Mouse (Mus musculus) liver, postnatal 0 days (tissue): ENCODE results near the gene Ntng1. TPM values are rescaled to one million over a fixed set of nuclear protein-coding genes. Genes with fewer than 3 reads are reported as not detected.

Experiments
- ATAC-seq: fragments of 200-750 bp; cut with Nextera tagmentation; 2 replicates; pipeline ENCODE4 v1.8.0; 2017; ENCODE audit warnings: mild to moderate bottlenecking, moderate library complexity
- DNase-seq: peaks from one replicate; pipeline ENCODE4 v3.0.0-alpha.2; 2016
- H3K27ac ChIP-seq: fragments of 300-500 bp; sonication (generic); 2 replicates; pipeline ENCODE4 v1.5.1; 2014; ENCODE audit warnings: antibody characterized with exemption, moderate library complexity, mild to moderate bottlenecking, low read depth
- H3K27me3 ChIP-seq: fragments of 300-500 bp; sonication (generic); 2 replicates; pipeline ENCODE4 v1.6.1; 2014; ENCODE audit warnings: low read length, control low read depth, mixed read lengths; ENCODE audit not compliant: insufficient read depth
- H3K36me3 ChIP-seq: fragments of 300-500 bp; sonication (generic); replicated peaks from 2 replicates; pipeline ENCODE4 v1.6.1; 2014; ENCODE audit warnings: mild to moderate bottlenecking, control low read depth, low read length, moderate library complexity, mixed read lengths; ENCODE audit not compliant: insufficient read depth
- H3K4me1 ChIP-seq: fragments of 300-500 bp; sonication (generic); 2 replicates; pipeline ENCODE4 v1.6.1; 2014; ENCODE audit warnings: antibody characterized with exemption, mild to moderate bottlenecking, control low read depth; ENCODE audit not compliant: insufficient read depth
- H3K4me2 ChIP-seq: fragments of 300-500 bp; sonication (generic); 2 replicates; pipeline ENCODE4 v1.6.1; 2014; ENCODE audit warnings: low read depth, mild to moderate bottlenecking, low read length, moderate library complexity, mixed read lengths
- H3K4me3 ChIP-seq: fragments of 300-500 bp; sonication (generic); 2 replicates; pipeline ENCODE4 v1.5.1; 2014; ENCODE audit warnings: low read depth, low read length
- H3K9ac ChIP-seq: fragments of 300-500 bp; sonication (generic); replicated peaks from 2 replicates; pipeline ENCODE4 v1.6.1; 2014; ENCODE audit warnings: mild to moderate bottlenecking, moderate library complexity
- H3K9me3 ChIP-seq: fragments of 300-500 bp; sonication (generic); 2 replicates; pipeline ENCODE4 v1.6.1; 2016; ENCODE audit warnings: mild to moderate bottlenecking, control low read depth, low read length, mixed read lengths
- CTCF ChIP-seq: sonication (generic); IDR thresholded peaks from 2 replicates; pipeline ENCODE4 v1.5.1; 2016; ENCODE audit warnings: antibody characterized with exemption, low read depth
- EP300 ChIP-seq: IDR thresholded peaks from 2 replicates; pipeline ENCODE4 v1.6.1; 2016; ENCODE audit warnings: antibody characterized with exemption, low read depth, mild to moderate bottlenecking
- WGBS: fragments of 180-500 bp; shearing (Covaris S2); extraction: QIAGEN DNeasy Blood & Tissue Kit; methylation state at CpG from one replicate; pipeline ENCODE4 v1.1.7; 2014; ENCODE audit not compliant: insufficient replicate concordance; 5-methylcytosine and 5-hydroxymethylcytosine counted together
- polyA plus RNA-seq: library from polyadenylated mRNA; unstranded; fragments of >200 nt; fragmentation: Nextera tagmentation; extraction: Ambion mirVana; gene quantifications from 2 replicates; pipeline ENCODE4 v1.2.1, GENCODE M21; 2015

Ntng1 gene
- polyA plus RNA-seq, 1 experiment from 2014 or later: not detected

DNA sequence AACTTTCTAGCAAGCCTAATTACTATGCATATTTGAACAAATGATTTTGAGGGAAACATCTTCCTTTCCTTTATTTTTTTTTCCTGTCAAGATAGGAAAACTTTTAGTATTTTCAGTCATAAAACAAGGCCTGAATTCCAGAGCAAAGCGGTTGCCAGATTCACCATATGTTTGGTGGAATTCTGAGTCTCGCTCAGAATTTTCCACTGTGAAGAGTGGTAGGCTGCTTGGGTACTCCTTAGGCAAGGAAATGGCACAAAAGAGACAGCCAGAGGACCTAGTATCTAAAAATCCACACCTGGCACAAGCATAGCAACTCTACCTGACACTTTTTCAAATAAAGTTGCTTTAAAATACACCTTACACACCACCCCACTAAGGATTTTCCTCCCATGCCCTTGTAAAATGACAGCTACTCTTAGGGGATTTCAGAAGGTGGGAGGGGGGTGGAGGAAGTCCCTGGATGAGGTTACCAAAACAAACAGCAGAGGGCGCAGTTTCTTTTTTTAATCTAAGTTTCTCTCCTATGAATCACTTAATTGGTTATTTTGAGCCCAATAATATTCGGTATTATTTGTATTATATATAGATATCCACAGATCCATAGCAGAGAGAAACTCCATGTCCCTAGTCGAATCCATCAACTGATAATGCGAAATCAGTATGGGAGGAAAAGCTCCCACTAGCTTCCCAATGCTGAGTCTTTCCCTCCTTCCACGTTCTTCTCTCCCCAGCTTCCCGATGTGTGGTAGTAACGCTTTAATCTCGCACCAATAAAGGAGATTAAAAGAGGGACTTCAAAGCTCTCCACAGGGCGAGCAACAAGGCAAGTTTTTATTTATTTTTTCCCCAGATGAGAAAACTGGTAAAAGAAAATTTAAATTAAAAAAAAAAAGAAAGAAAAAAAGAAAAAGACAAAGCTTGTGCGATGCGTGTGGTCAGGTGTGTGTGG lies 2.2 kb downstream of the Ntng1 start:
- no peaks in the 10 kb centered on the region for H3K36me3 ChIP-seq
- no peak overlapping the region for H3K27ac ChIP-seq
- no peak for ATAC-seq
- DNase-seq: peak; percentile 15
- no peaks in the 10 kb centered on the region for H3K9me3 ChIP-seq
- peaks cover 42% of the 10 kb centered on the region for H3K27me3 ChIP-seq
- no peak overlapping the region for H3K9ac ChIP-seq
- peaks cover 8% of the 10 kb centered on the region for H3K4me1 ChIP-seq
- peak overlapping the region; percentile 46 for H3K4me3 ChIP-seq
- peak overlapping the region; percentile 70 for H3K4me2 ChIP-seq
- WGBS: 3% methylated on average over 13 of the region's 13 CpGs
- TF ChIP-seq CTCF (peak; percentile 47), EP300 (no peak)

DNA sequence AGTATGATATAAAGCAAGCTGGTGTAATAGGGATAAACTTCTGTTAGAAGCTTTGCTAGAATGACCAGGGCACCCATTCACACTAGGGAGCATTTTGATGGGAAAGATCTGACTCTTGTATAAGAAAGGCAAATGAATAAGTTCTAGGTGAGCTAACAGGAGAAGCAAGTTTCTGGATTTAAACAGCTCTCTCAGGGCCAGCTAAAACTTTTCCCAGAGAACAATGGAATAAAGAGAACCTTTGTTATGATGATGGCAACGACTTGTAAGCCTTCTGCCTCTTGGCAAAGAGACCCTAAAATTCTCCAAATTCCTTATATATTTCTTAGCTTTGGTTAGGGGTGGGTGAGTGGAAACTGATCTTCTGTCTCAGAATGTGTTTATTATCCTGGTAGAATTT lies 7.7 kb downstream of the Ntng1 start:
- H3K27ac ChIP-seq: no peak overlapping the region
- DNase-seq (no peak), ATAC-seq (no peak)
- H3K9ac ChIP-seq: no peak overlapping the region
- no peak overlapping the region for H3K4me3 ChIP-seq
- H3K4me1 ChIP-seq: no peaks in the 10 kb centered on the region
- 21% methylated on average over 1 of the region's 1 CpGs for WGBS
- no peak overlapping the region for H3K4me2 ChIP-seq
- H3K9me3 ChIP-seq: no peaks in the 10 kb centered on the region
- H3K27me3 ChIP-seq: peaks cover under 1% of the 10 kb centered on the region; the same call in 1 of the 2 replicates
- no peaks in the 10 kb centered on the region for H3K36me3 ChIP-seq
- no peak for TF ChIP-seq EP300
- no peak for TF ChIP-seq CTCF

DNA sequence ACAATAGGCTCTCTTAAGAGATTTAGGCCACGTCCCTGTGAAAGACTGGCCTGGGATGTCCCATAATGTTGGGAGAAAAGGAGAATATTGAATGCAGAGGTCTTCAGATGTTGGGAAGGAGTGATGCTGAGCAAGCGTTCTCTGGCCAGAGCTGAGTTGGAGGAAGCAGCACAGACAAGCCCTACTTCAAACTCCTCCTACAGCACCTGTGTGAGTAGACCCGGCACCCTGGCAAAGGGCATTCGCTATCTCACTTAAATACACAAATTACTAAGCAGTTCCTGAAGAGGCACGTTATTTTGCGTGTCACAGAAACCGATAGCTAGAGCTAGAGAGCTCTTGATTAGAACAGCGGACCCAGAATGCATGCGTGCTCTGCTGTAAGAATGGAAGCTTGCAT lies 10.7 kb downstream of the Ntng1 start:
- no peaks in the 10 kb centered on the region for H3K36me3 ChIP-seq
- 68% methylated on average over 9 of the region's 9 CpGs for WGBS
- no peak for ATAC-seq
- H3K27me3 ChIP-seq: no peaks in the 10 kb centered on the region
- no peak for DNase-seq
- no peak overlapping the region for H3K9ac ChIP-seq
- H3K4me2 ChIP-seq: no peak overlapping the region
- no peaks in the 10 kb centered on the region for H3K9me3 ChIP-seq
- no peaks in the 10 kb centered on the region for H3K4me1 ChIP-seq
- no peak for TF ChIP-seq EP300
- TF ChIP-seq CTCF: no peak
- no peak overlapping the region for H3K4me3 ChIP-seq
- H3K27ac ChIP-seq: no peak overlapping the region

DNA sequence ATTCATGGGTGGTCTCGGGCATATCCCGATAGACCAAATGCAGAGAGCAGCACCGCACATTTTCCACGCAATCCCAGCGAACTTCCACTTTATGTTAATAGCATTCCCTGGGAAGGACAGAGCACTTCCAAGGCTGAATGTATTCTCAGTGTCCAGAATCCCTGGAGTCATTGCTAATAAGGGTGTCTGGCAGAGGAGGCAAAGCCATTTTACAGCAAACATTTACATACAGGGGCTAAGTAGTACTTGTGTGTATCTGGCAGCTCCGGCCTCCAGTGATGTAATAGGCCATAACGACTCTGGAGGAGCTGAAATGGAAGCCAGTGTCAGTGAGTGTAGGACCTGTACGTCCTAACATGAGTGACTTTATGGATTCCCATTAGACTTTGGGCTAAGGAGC lies 11.5 kb downstream of the Ntng1 start:
- no peak for DNase-seq

DNA sequence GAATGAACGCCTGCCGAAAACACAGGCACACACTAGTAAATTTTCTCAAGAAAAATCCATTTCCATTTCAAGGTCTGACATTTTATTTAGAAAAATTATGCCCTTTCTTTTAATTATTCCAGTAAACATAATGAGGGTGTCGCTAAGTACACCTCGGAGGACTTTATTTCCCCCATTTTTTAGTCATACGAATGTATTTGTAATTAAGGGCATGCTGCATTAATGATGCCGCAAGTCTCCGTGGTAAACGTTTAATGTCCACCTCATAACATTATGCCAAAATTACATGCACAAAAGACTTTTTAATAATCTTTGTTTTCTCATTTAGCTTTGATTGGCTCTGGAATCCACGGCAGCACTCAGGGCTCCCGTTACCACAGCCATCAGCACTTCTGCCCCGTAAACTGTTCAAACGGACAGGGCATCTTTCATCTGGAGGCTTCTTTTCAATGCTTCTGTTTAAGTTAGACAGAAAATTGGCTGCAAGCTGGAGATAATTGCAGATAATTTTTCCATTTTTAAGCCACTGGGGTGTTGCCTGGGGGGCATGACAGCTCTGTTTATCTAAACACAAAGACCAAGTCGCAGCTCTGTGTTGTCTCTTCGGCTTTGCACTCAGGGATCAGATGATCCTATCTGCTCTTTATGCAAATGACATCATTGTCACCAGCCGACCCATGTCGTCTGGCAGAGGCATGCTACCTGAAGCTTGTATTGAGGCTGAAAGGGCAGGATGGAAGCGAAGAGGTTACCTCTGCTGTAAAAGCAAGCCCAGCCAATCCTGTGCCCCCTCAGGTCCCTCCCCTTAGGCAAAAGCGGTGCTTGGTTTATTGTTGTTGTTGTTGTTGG lies 12.5 kb downstream of the Ntng1 start:
- WGBS: 64% methylated on average over 18 of the region's 18 CpGs
- Histone ChIP-seq H3K9me3 (no peaks in the 10 kb centered on the region), H3K4me1 (no peaks in the 10 kb centered on the region), H3K4me2 (no peak overlapping the region), H3K27ac (no peak overlapping the region), H3K4me3 (no peak overlapping the region), H3K36me3 (no peaks in the 10 kb centered on the region), H3K27me3 (no peaks in the 10 kb centered on the region), H3K9ac (no peak overlapping the region)
- no peak for DNase-seq
- ATAC-seq: no peak
- TF ChIP-seq CTCF (no peak), EP300 (no peak)

More for the DNA sequence above, 11.5 kb downstream of the Ntng1 start:
- Histone ChIP-seq H3K36me3 (no peaks in the 10 kb centered on the region), H3K4me1 (no peaks in the 10 kb centered on the region), H3K9me3 (no peaks in the 10 kb centered on the region), H3K27me3 (no peaks in the 10 kb centered on the region), H3K27ac (no peak overlapping the region), H3K9ac (no peak overlapping the region), H3K4me3 (no peak overlapping the region), H3K4me2 (no peak overlapping the region)
- ATAC-seq: no peak
- WGBS: 82% methylated on average over 8 of the region's 8 CpGs
- TF ChIP-seq CTCF (no peak), EP300 (no peak)

DNA sequence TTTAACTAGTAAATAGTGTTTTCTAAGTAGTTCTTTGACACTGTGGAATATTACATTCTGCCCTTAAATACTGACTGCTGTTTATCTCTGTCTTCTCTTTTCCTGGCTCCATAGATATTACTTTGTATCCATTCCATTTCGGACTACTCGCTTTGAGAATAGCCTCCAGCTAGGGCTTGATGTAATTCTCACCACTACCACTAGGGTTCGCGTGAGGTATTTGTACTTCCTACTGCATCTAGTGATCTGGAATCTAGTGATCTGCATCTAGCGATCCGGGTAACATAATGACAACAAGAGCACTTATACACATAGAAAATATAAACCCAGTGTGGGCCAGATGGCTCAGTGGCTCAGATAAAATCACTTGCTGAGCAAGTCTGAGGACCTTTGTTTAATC lies 14.2 kb downstream of the Ntng1 start:
- ATAC-seq: no peak
- no peaks in the 10 kb centered on the region for H3K9me3 ChIP-seq
- no peaks in the 10 kb centered on the region for H3K27me3 ChIP-seq
- DNase-seq: no peak
- H3K4me2 ChIP-seq: no peak overlapping the region
- no peaks in the 10 kb centered on the region for H3K4me1 ChIP-seq
- TF ChIP-seq EP300 (no peak), CTCF (peak; percentile 46)
- no peak overlapping the region for H3K9ac ChIP-seq
- H3K27ac ChIP-seq: no peak overlapping the region
- 60% methylated on average over 6 of the region's 6 CpGs for WGBS
- H3K36me3 ChIP-seq: no peaks in the 10 kb centered on the region
- H3K4me3 ChIP-seq: no peak overlapping the region
